Mouse (Mus musculus) neural tube, embryonic 13.5 days (tissue): Measurements from ENCODE around the gene Slc12a5. TPM values are rescaled to one million over a fixed set of nuclear protein-coding genes. Genes with fewer than 3 reads are reported as not detected.

ENCODE experiments used
- ATAC-seq: fragments of 200-750 bp; cut with Nextera tagmentation; 2 replicates; pipeline ENCODE4 v1.8.0; 2017; ENCODE audit warnings: low read depth, mild to moderate bottlenecking, moderate TSS enrichment, moderate library complexity
- H3K27ac ChIP-seq: fragments of 300-500 bp; sonication (generic); replicated peaks from 2 replicates; pipeline ENCODE4 v1.5.1; 2015; ENCODE audit warnings: moderate library complexity, mild to moderate bottlenecking, inconsistent platforms
- H3K27me3 ChIP-seq: fragments of 300-500 bp; sonication (generic); 2 replicates; pipeline ENCODE4 v1.6.1; 2015; ENCODE audit warnings: mild to moderate bottlenecking, inconsistent platforms
- H3K36me3 ChIP-seq: fragments of 300-500 bp; sonication (generic); 2 replicates; pipeline ENCODE4 v1.6.1; 2015; ENCODE audit warnings: mild to moderate bottlenecking, inconsistent platforms
- H3K4me1 ChIP-seq: fragments of 300-500 bp; sonication (generic); replicated peaks from 2 replicates; pipeline ENCODE4 v1.6.1; 2015; ENCODE audit warnings: inconsistent platforms
- H3K4me2 ChIP-seq: fragments of 300-500 bp; sonication (generic); 2 replicates; pipeline ENCODE4 v1.6.1; 2015; ENCODE audit warnings: inconsistent platforms, mild to moderate bottlenecking, moderate library complexity
- H3K4me3 ChIP-seq: fragments of 300-500 bp; sonication (generic); 2 replicates; pipeline ENCODE4 v1.5.1; 2015; ENCODE audit warnings: mild to moderate bottlenecking, inconsistent platforms
- H3K9ac ChIP-seq: fragments of 300-500 bp; sonication (generic); 2 replicates; pipeline ENCODE4 v1.6.1; 2015; ENCODE audit warnings: moderate library complexity, mild to moderate bottlenecking, inconsistent platforms
- H3K9me3 ChIP-seq: fragments of 300-500 bp; sonication (generic); 2 replicates; pipeline ENCODE4 v1.6.1; 2016; ENCODE audit warnings: inconsistent platforms
- WGBS: fragments of 180-500 bp; shearing (Covaris S2); methylation state at CpG from one replicate; pipeline ENCODE4 v1.1.7; 2015; 5-methylcytosine and 5-hydroxymethylcytosine counted together
- polyA plus RNA-seq: library from polyadenylated mRNA; unstranded; fragments of >200 nt; fragmentation: Nextera tagmentation; extraction: Ambion mirVana; gene quantifications from 2 replicates; pipeline ENCODE4 v1.2.1, GENCODE M21; 2015

Gene Slc12a5
- polyA plus RNA-seq, 1 experiment from 2014 or later: 20.8 TPM

GRCm38 (mm10) chr2:165010351-165010750 lies 49.7 kb downstream of the Slc12a5 start:
- no peak for ATAC-seq
- Histone ChIP-seq H3K27me3 (no peaks in the 10 kb centered on the region), H3K9me3 (no peaks in the 10 kb centered on the region), H3K4me3 (no peak overlapping the region), H3K9ac (no peak overlapping the region), H3K36me3 (peaks cover 77% of the 10 kb centered on the region), H3K27ac (no peak overlapping the region), H3K4me1 (no peaks in the 10 kb centered on the region), H3K4me2 (no peak overlapping the region)
- WGBS: 89% methylated on average over 10 of the region's 10 CpGs

GRCm38 (mm10) chr2:165014935-165015334 lies 54.3 kb downstream of the Slc12a5 start:
- ATAC-seq: no peak
- Histone ChIP-seq H3K27me3 (no peaks in the 10 kb centered on the region), H3K27ac (no peak overlapping the region), H3K9ac (no peak overlapping the region), H3K4me2 (no peak overlapping the region), H3K4me3 (no peak overlapping the region), H3K4me1 (peaks cover 3% of the 10 kb centered on the region; the same call in 1 of the 2 replicates), H3K36me3 (peaks cover 56% of the 10 kb centered on the region), H3K9me3 (no peaks in the 10 kb centered on the region)
- WGBS: 96% methylated on average over 5 of the region's 5 CpGs

GRCm38 (mm10) chr2:165020490-165020889 lies 59.9 kb downstream of the Slc12a5 start:
- H3K4me2 ChIP-seq: no peak overlapping the region
- H3K4me3 ChIP-seq: no peak overlapping the region
- no peak overlapping the region for H3K27ac ChIP-seq
- H3K4me1 ChIP-seq: peaks cover 9% of the 10 kb centered on the region; the same call in 1 of the 2 replicates
- H3K27me3 ChIP-seq: no peaks in the 10 kb centered on the region
- no peak overlapping the region for H3K9ac ChIP-seq
- peaks cover 47% of the 10 kb centered on the region for H3K36me3 ChIP-seq
- 77% methylated on average over 3 of the region's 3 CpGs for WGBS
- no peaks in the 10 kb centered on the region for H3K9me3 ChIP-seq
- no peak for ATAC-seq

- peaks cover 21% of the 10 kb centered on the region for H3K4me1 ChIP-seq
- no peaks in the 10 kb centered on the region for H3K27me3 ChIP-seq
- H3K4me3 ChIP-seq: no peak overlapping the region
- no peaks in the 10 kb centered on the region for H3K9me3 ChIP-seq
- H3K9ac ChIP-seq: no peak overlapping the region
- peaks cover 9% of the 10 kb centered on the region for H3K36me3 ChIP-seq
- 73% methylated on average over 1 of the region's 1 CpGs for WGBS
- no peak overlapping the region for H3K27ac ChIP-seq
- no peak for ATAC-seq
- no peak overlapping the region for H3K4me2 ChIP-seq
Measured at GRCm38 (mm10) chr2:165027163-165027562, 66.6 kb downstream of the Slc12a5 start.

GRCm38 (mm10) chr2:165032533-165032932 lies 71.9 kb downstream of the Slc12a5 start:
- peak overlapping the region; percentile 97 for H3K4me3 ChIP-seq
- H3K27me3 ChIP-seq: no peaks in the 10 kb centered on the region
- no peaks in the 10 kb centered on the region for H3K36me3 ChIP-seq
- H3K27ac ChIP-seq: no peak overlapping the region
- H3K4me1 ChIP-seq: peaks cover 36% of the 10 kb centered on the region
- WGBS: 48% methylated on average over 3 of the region's 3 CpGs
- H3K9ac ChIP-seq: 0 out of 2 replicates have a peak overlapping the region, but pooled peaks have one; percentile 98
- H3K9me3 ChIP-seq: no peaks in the 10 kb centered on the region
- no peak for ATAC-seq
- peak overlapping the region; percentile 95 for H3K4me2 ChIP-seq

GRCm38 (mm10) chr2:165033306-165033705 lies 72.7 kb downstream of the Slc12a5 start:
- peak overlapping the region; percentile 98 for H3K9ac ChIP-seq
- ATAC-seq: no peak
- H3K9me3 ChIP-seq: no peaks in the 10 kb centered on the region
- 35% methylated on average over 6 of the region's 6 CpGs for WGBS
- no peaks in the 10 kb centered on the region for H3K36me3 ChIP-seq
- no peaks in the 10 kb centered on the region for H3K27me3 ChIP-seq
- H3K27ac ChIP-seq: 0 out of 2 replicates have a peak overlapping the region, but pooled peaks have one; percentile 93
- peaks cover 36% of the 10 kb centered on the region for H3K4me1 ChIP-seq
- peak overlapping the region; percentile 95 for H3K4me2 ChIP-seq
- peak overlapping the region; percentile 97 for H3K4me3 ChIP-seq

GRCm38 (mm10) chr2:165034131-165035057 lies 73.8 kb downstream of the Slc12a5 start, which contains the start of gene Ncoa5:
Ncoa5 (minus strand) TSS chr2:165034867.
- peak within 1 kb of the TSS; percentile 95 for H3K4me2 ChIP-seq
- H3K9me3 ChIP-seq: no peaks in the 10 kb centered on the region
- peak within 1 kb of the TSS; percentile 98 for H3K9ac ChIP-seq
- peak; percentile 97 for ATAC-seq
- peaks cover 36% of the 10 kb centered on the region for H3K4me1 ChIP-seq
- no peaks in the 10 kb centered on the region for H3K27me3 ChIP-seq
- WGBS: under 1% methylated on average over 110 of the region's 111 CpGs
- H3K4me3 ChIP-seq: peak within 1 kb of the TSS; percentile 97
- peak within 1 kb of the TSS; percentile 93 for H3K27ac ChIP-seq
- no peaks in the 10 kb centered on the region for H3K36me3 ChIP-seq

GRCm38 (mm10) chr2:165035058-165035431 lies 74.4 kb downstream of the Slc12a5 start:
- Histone ChIP-seq H3K27me3 (no peaks in the 10 kb centered on the region), H3K4me2 (peak overlapping the region; percentile 95), H3K4me3 (peak overlapping the region; percentile 97; the same call in 1 of the 2 replicates), H3K36me3 (no peaks in the 10 kb centered on the region), H3K4me1 (peaks cover 36% of the 10 kb centered on the region), H3K27ac (peak overlapping the region; percentile 93), H3K9ac (no peak overlapping the region), H3K9me3 (no peaks in the 10 kb centered on the region)
- peak; percentile 37; the same call in 1 of the 2 replicates for ATAC-seq
- WGBS: 10% methylated on average over 5 of the region's 5 CpGs

- Histone ChIP-seq H3K9ac (no peak overlapping the region), H3K27me3 (no peaks in the 10 kb centered on the region), H3K4me2 (no peak overlapping the region), H3K4me1 (peaks cover 22% of the 10 kb centered on the region), H3K36me3 (no peaks in the 10 kb centered on the region), H3K4me3 (no peak overlapping the region), H3K9me3 (no peaks in the 10 kb centered on the region), H3K27ac (no peak overlapping the region)
- no peak for ATAC-seq
- 65% methylated on average over 4 of the region's 4 CpGs for WGBS
Measured at GRCm38 (mm10) chr2:165037415-165037814, 76.8 kb downstream of the Slc12a5 start.

GRCm38 (mm10) chr2:165042126-165042525 lies 81.5 kb downstream of the Slc12a5 start:
- Histone ChIP-seq H3K36me3 (no peaks in the 10 kb centered on the region), H3K9ac (no peak overlapping the region), H3K27ac (no peak overlapping the region), H3K4me2 (no peak overlapping the region), H3K4me3 (no peak overlapping the region), H3K27me3 (no peaks in the 10 kb centered on the region), H3K4me1 (peaks cover 18% of the 10 kb centered on the region), H3K9me3 (no peaks in the 10 kb centered on the region)
- WGBS: 78% methylated on average over 5 of the region's 5 CpGs
- no peak for ATAC-seq

- peak overlapping the region; percentile 45 for H3K9ac ChIP-seq
- no peaks in the 10 kb centered on the region for H3K36me3 ChIP-seq
- ATAC-seq: peak; percentile 71
- H3K4me3 ChIP-seq: peak overlapping the region; percentile 17
- no peaks in the 10 kb centered on the region for H3K9me3 ChIP-seq
- under 1% methylated on average over 17 of the region's 17 CpGs for WGBS
- peak overlapping the region; percentile 49 for H3K4me2 ChIP-seq
- H3K27ac ChIP-seq: peak overlapping the region; percentile 84
- no peaks in the 10 kb centered on the region for H3K27me3 ChIP-seq
- peaks cover 18% of the 10 kb centered on the region for H3K4me1 ChIP-seq
Measured at GRCm38 (mm10) chr2:165043090-165043636, 82.6 kb downstream of the Slc12a5 start.

- Histone ChIP-seq H3K9me3 (no peaks in the 10 kb centered on the region), H3K36me3 (no peaks in the 10 kb centered on the region), H3K9ac (peak overlapping the region; percentile 45), H3K4me2 (peak overlapping the region; percentile 49; the same call in 1 of the 2 replicates), H3K27ac (peak overlapping the region; percentile 84), H3K4me3 (no peak overlapping the region), H3K27me3 (no peaks in the 10 kb centered on the region), H3K4me1 (peaks cover 18% of the 10 kb centered on the region)
- WGBS: 44% methylated on average over 2 of the region's 2 CpGs
- peak; percentile 13; the same call in 1 of the 2 replicates for ATAC-seq
Measured at GRCm38 (mm10) chr2:165043729-165044128, 83.1 kb downstream of the Slc12a5 start.
